Mouse (Mus musculus) monocyte, adult 2 months (primary cell): ENCODE measurements at regions not wholly inside any gene's neighbourhood (a gene's known extent, or its start where the extent isn't known, plus 50 kb on each side); places are given as distances from the start of the nearest gene placed in this dataset.

Experiments
- DNase-seq, 2 experiments: peaks; one replicate each; pipeline ENCODE4 v3.0.0; 2022; ENCODE audit warnings: low spot score in 2 of 2, low read depth in 1 of 2

DNA sequence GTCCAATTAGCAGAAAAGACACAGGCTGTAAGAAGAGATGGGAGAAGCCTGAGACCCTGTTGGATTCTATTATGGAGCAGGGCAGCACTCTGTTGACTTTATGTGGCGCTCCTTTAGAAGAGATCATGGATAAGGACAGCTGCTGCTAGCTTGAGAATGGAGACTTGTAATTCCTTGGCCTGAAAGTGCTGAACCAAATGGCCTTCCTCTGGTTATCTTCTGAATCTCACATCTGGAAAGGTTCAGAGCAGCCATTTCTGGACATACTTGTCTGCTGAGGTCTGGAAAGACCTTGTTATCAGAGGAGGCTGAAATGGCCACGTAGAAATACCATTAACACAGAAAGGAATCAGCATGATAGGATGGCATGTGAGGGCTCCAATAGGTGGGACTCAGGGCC is 59.5 kb upstream of the Tnp1 start:
- no peak for DNase-seq

DNA sequence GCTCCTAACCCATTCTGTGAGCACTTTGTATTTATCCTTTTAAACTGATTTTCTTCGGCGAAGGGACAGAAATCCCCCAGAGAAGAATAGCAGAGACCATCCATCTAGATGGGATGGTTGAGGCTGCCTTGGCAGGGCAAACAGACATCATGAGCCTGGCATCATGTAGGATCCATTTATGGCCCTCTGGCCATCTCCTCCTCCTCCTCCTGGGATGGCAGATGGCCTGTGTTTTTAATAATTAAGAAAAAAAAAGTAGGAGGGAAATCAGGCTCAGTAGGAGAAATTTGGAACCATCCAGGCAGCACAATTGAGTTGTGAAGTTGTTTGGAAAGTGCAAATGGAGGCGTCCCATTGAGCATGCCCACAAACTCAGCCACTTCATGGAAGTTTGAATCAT is 58.8 kb upstream of the Tnp1 start:
- DNase-seq: no peak

DNA sequence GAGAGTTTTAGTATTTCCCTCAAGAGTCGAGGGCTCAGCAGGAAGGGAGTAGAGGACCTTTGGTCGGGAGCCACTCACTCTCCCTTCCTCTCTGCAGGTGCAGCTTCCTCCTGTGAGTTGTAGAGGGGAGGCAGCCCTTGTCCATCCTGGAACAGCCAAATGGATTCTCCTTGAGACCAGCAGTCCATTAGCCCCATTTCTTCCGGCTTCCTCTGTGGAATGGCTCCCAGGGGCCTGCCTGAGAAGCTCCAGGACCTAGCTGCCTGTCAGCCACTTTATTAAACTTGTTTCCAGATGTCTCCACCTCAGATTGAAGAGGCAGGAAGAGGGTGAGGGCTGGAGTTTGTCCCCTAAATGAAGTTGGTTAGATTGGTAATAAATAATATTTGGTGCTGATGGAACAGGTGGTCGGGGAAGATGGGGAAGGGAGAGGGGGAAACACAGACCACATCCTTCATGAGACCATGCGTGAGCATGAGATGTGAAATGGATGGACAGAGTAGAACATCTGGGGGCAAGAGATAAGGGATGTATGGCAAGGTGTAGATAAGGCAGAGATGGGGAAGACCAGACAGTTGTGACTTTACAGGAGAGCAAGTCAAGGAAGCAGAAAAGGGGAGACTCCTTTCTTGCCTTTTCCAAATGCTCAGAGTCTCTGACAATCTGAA is 56.7 kb upstream of the Tnp1 start:
- no peak for DNase-seq

DNA sequence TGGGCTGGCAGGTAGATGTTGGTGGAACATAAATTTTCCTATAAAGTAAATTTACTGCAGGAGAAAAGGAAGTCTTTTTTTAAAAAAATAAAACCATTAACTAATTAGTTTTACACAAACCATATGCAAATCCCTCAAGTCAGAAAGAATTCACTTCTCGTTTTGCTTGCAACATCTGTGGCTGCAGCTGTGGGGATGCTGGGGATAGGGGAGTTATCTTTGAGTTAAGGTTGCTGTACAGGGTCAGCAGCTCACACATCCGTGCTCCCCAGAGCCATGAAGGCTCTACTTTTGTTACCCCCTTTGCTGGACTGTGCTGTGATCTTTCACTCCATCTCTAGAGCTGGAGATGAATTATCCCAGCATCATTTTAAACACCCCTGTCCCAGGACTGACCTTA is 54.4 kb upstream of the Tnp1 start:
- no peak for DNase-seq
